Mouse (Mus musculus): ENCODE measurements around the gene Zgrf1.

Zgrf1 gene

DNA sequence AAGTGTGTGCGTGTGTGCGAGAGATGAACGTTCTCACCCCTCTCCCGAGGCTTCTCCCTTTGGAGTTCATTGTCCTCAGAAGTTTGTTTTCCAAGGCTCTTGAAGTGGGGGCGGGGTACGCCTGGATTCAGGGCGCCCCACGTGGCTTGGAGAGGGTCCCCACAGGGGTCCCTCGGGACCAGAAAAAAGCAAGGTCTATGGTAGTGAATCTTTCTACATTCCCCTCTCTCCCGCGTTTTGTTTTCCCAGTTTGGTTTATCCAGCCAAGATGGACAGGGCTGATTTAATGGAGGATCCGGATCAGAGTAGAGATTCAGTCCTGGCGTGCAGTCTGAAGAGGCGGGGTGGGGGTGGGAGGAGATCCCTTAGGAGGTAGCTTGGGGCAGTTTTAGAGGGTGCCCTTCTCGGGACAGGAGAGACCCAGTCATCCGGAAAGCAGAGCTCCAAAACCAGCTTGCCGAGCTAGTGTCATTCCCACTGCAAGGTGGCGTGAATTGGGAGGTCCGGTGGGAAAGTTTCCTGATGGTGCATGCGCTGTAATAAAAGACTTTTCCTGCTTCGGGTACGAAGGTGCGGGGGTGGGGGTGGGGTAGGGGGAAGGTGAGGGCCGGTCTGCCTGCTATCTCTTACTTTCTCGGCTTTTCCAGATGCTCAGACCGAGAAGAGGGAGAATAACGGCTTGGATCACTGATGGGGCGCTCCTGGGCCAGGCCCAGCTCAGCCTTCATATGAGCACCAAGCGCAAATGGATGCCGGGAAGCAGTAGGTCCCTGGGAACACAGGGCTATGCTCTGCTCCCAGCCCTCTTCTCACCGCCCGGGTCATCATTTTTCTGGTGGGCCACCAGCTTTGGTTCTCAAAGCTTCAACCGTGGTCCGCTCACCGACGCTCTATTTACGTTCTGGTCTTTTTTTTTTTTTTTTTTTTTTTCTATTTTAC is 87.7 kb downstream of the Zgrf1 start:
- DNase-seq: no peak

DNA sequence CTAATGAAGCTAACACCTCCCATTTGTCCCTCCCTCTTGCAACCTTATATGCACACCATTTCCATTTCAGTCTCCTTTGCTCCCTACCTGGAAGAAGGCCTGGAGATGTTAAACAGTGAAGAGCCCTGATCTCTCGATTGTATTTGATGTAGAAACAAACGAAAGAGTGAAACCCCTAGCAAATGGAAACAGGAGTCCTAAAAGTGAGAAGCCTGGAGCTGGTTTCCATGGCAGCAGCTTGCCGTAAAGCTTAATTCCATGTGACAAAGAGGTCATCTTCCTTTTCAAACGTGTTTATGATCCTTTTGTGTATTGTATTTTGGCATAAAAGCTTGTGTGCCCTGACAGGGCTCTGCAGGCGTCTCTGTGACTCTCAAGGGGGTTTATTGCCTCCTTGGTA is 88.9 kb downstream of the Zgrf1 start:
- no peak for DNase-seq

DNA sequence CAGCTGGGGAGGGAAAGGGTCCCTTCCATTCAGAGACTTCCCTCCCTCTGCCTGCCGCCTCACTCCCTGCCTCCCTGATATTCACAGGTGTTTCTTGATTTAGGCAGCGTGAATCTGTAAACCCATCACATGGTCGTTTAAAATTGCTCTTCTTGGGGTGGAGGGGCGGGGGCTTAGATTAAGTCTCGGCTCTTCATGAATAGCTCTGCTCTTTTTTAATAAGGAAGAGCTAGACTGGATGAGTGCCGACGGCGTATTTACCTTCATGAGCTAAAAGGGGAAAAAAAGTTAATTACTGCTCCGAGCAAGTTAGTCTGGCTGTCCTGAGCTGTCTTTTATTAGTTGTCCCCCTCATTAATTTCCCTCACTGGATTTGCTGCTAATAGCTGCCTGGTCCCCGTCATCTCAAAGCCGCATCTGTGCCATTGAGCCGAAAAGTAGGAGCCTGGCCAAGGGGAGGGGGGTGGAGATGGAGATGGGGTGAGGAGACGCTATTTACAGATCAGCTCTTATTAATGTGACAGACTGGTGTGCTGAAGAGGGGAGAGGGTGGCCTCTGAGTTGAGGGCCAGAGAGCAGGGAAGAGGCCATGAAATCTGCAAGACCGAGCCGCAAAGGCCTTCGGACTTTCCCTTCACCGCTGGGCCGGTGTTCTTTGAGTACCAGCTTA is 93.0 kb downstream of the Zgrf1 start:
- no peak for DNase-seq

DNA sequence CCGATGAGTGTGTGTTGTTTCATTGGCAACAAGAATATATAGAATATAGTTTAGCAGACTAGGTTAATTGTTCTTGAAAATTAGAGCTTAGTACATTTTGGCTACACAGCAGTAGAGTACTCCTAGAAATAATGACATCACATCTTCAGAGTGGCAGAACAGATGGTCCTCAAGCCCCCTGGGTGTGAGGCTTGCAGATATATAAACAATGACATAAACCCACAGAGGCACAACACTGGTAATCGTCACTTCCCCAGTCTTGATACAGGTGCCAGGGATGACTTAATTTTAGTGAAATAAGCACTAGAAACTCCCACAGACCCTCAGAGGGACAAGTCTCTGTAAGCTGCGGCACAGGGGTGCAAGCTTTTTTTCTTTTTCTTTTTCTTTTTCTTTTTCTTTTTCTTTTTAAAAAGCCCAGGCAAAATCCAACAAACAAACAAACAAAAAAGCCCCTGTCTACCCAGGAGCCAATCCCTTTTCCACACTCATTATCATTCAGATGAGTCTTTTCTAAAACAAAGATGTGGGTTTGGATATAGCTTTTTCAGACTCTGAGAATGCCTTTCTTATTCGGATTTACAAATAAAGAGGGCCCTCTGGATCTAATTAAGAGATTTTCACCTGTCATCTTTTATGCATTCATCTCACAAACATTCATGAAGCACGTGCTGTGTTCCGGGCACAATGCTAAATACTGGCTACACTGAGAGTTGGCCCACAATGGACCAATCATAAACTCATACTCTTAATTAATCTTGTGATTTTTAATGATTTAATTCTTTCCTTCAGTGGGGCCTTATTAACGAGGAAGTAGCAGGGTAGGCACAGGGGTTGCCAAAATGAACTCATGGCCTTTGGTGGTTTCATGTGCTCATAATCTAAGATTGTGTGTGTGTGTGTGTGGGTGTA is 98.7 kb downstream of the Zgrf1 start:
- no peak for DNase-seq

DNA sequence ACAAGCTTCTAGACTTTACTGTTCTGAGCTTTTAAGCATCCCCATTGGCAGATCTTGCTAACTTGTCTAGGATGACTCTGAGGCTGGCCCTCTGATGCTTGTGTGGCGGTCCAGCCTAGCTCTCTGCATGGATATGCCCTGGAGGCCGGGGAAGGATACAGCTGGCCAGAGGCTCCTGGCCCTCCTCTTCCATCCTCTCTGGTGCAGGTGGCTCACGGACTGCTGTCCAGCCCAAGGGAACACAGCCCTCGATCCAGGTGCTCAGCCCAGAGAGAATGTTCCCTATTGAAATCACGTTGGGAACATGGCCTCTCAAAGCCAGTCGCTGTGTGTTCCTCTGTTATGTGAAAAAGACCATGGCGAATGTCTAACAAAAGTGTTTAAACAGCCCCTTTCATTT is 107.4 kb downstream of the Zgrf1 start:
- DNase-seq: no peak

DNA sequence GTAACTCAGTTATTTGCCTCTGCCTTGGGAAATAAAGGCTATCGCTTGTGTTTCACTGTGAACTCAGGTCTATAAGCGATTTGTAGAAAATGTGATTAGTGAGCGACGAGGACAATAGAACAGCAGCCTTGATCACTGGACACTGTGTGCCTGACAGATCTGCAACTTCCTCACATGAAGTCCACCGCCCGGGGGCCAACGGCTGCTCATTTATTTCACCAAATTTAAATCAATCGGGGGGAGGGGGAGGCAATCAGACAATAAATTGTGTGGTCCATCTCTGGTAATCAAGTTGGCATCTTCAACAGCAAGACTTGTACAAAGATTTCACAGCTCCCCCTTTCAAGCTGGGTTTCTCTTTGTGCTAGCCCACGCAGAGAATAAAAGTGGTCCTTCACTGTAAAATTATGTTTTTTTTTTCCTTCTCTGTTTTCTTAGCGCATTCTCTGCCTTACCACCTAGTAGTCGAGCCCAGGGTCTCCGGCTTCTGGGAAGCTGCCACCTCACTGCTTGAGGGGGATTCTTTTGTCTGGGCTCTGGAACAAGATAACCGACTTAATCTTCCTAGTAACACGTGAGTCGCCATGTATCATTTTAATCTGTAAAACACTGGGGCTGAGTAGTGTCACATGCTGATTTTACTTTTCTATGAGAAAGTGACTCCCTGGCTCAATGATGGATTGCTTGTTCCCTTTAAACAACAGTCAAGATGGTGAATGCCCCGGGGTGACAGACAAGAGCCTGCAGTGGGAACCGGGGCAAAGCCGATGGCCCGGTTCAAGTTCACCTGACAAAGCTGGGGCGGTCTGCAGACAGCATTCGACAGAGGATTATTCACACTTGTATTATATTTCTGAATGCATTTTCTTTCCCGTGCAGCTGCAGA is 108.6 kb downstream of the Zgrf1 start:
- DNase-seq: no peak

Data from cerebellum, adult 9-10 months (tissue).